Mouse (Mus musculus) stomach, postnatal 0 days (tissue): ENCODE data around the gene Vps33b. TPM values are rescaled to one million over a fixed set of nuclear protein-coding genes. Genes with fewer than 3 reads are reported as not detected.

Source experiments
- ATAC-seq: fragments of 200-750 bp; cut with Nextera tagmentation; 2 replicates; pipeline ENCODE4 v1.8.0; 2017; ENCODE audit not compliant: low FRiP score, low TSS enrichment
- DNase-seq: peaks from one replicate; pipeline ENCODE4 v3.0.0-alpha.2; 2016; ENCODE audit warnings: low spot score
- H3K27ac ChIP-seq: fragments of 300-500 bp; sonication (generic); replicated peaks from 2 replicates; pipeline ENCODE4 v1.5.1; 2014; ENCODE audit warnings: mild to moderate bottlenecking, control low read depth
- H3K27me3 ChIP-seq: fragments of 300-500 bp; sonication (generic); 2 replicates; pipeline ENCODE4 v1.6.1; 2014; ENCODE audit warnings: low read length; ENCODE audit not compliant: control insufficient read depth, insufficient read depth
- H3K36me3 ChIP-seq: fragments of 300-500 bp; sonication (generic); 2 replicates; pipeline ENCODE4 v1.6.1; 2014; ENCODE audit warnings: low read length, mixed read lengths; ENCODE audit not compliant: control insufficient read depth, insufficient read depth
- H3K4me1 ChIP-seq: fragments of 300-500 bp; sonication (generic); replicated peaks from 2 replicates; pipeline ENCODE4 v1.6.1; 2014; ENCODE audit warnings: antibody characterized with exemption; ENCODE audit not compliant: control insufficient read depth, insufficient read depth
- H3K4me2 ChIP-seq: fragments of 300-500 bp; sonication (generic); replicated peaks from 2 replicates; pipeline ENCODE4 v1.6.1; 2014; ENCODE audit warnings: low read depth, mild to moderate bottlenecking, control low read depth, moderate library complexity
- H3K4me3 ChIP-seq: fragments of 300-500 bp; sonication (generic); 2 replicates; pipeline ENCODE4 v1.5.1; 2014; ENCODE audit warnings: low read depth, low read length, control low read depth
- H3K9ac ChIP-seq: fragments of 300-500 bp; sonication (generic); 2 replicates; pipeline ENCODE4 v1.6.1; 2014; ENCODE audit warnings: mild to moderate bottlenecking, low read length, control low read depth, mixed read lengths
- H3K9me3 ChIP-seq: fragments of 300-500 bp; sonication (generic); 2 replicates; pipeline ENCODE4 v1.6.1; 2016; ENCODE audit warnings: low read length; ENCODE audit not compliant: control insufficient read depth
- CTCF ChIP-seq: IDR thresholded peaks from 2 replicates; pipeline ENCODE4 v1.5.1; 2016; ENCODE audit warnings: antibody characterized with exemption, low read depth, mild to moderate bottlenecking, moderate library complexity
- EP300 ChIP-seq: optimal IDR thresholded peaks from 2 replicates; pipeline ENCODE3; 2016; ENCODE audit warnings: antibody characterized with exemption
- WGBS: fragments of 180-500 bp; shearing (Covaris S2); extraction: QIAGEN DNeasy Blood & Tissue Kit; methylation state at CpG from one replicate; pipeline ENCODE4 v1.1.7; 2014; 5-methylcytosine and 5-hydroxymethylcytosine counted together
- polyA plus RNA-seq: library from polyadenylated mRNA; unstranded; fragments of >200 nt; fragmentation: Nextera tagmentation; extraction: Ambion mirVana; gene quantifications from 2 replicates; pipeline ENCODE4 v1.2.1, GENCODE M21; 2015

Vps33b gene
- polyA plus RNA-seq, 1 experiment from 2014 or later, result 4.9 TPM

GRCm38 (mm10) chr7:80231971-80232488 is 37.4 kb upstream of the Vps33b start:
- WGBS, result under 1% methylated on average over 28 of the region's 29 CpGs

GRCm38 (mm10) chr7:80232489-80233029 is 36.9 kb upstream of the Vps33b start, which contains the start of the genes Cib1 and Gdpgp1:
Cib1 (minus strand) TSS chr7:80232813.
Gdpgp1 (plus strand) TSS chr7:80232865.
- Histone ChIP-seq H3K4me1 (no peaks in the 10 kb centered on the region), H3K4me2 (peak within 1 kb of the TSS; percentile 75), H3K4me3 (peak within 1 kb of the TSS; percentile 60), H3K9me3 (no peaks in the 10 kb centered on the region), H3K9ac (peak within 1 kb of the TSS; percentile 63), H3K36me3 (peaks cover 3% of the 10 kb centered on the region; the same call in 1 of the 2 replicates), H3K27ac (peak within 1 kb of the TSS; percentile 87), H3K27me3 (no peaks in the 10 kb centered on the region)
- 1% methylated on average over 54 of the region's 56 CpGs for WGBS
- no peak for TF ChIP-seq EP300
- TF ChIP-seq CTCF, result peak; percentile 24
- ATAC-seq (peak; percentile 98), DNase-seq (peak; percentile 98)

More at GRCm38 (mm10) chr7:80231971-80232488, 37.4 kb upstream of the Vps33b start:
- peak overlapping the region; percentile 75 for H3K4me2 ChIP-seq
- TF ChIP-seq CTCF, result no peak
- TF ChIP-seq EP300, result no peak
- H3K36me3 ChIP-seq, result peaks cover 8% of the 10 kb centered on the region; the same call in 1 of the 2 replicates
- peak overlapping the region; percentile 54 for H3K9ac ChIP-seq
- peak overlapping the region; percentile 60 for H3K4me3 ChIP-seq
- peak; percentile 82 for DNase-seq
- ATAC-seq, result peak; percentile 80
- H3K9me3 ChIP-seq, result no peaks in the 10 kb centered on the region
- peak overlapping the region; percentile 87 for H3K27ac ChIP-seq
- H3K4me1 ChIP-seq, result no peaks in the 10 kb centered on the region
- H3K27me3 ChIP-seq, result no peaks in the 10 kb centered on the region

- H3K9ac ChIP-seq, result no peak overlapping the region; the same call in 1 of the 2 replicates
- no peaks in the 10 kb centered on the region for H3K4me1 ChIP-seq
- TF ChIP-seq CTCF (no peak), EP300 (no peak)
- no peaks in the 10 kb centered on the region for H3K9me3 ChIP-seq
- ATAC-seq (no peak), DNase-seq (no peak)
- WGBS, result 68% methylated on average over 9 of the region's 9 CpGs
- no peaks in the 10 kb centered on the region for H3K27me3 ChIP-seq
- H3K27ac ChIP-seq, result no peak overlapping the region
- peaks cover 8% of the 10 kb centered on the region; the same call in 1 of the 2 replicates for H3K36me3 ChIP-seq
- H3K4me2 ChIP-seq, result peak overlapping the region; percentile 75
- H3K4me3 ChIP-seq, result peak overlapping the region; percentile 60; the same call in 1 of the 2 replicates
Observed at GRCm38 (mm10) chr7:80233799-80234198, 35.6 kb upstream of the Vps33b start.

- no peaks in the 10 kb centered on the region for H3K27me3 ChIP-seq
- no peak overlapping the region for H3K9ac ChIP-seq
- WGBS, result 84% methylated on average over 10 of the region's 10 CpGs
- H3K4me3 ChIP-seq, result no peak overlapping the region
- H3K27ac ChIP-seq, result no peak overlapping the region
- TF ChIP-seq EP300 (no peak), CTCF (no peak)
- H3K36me3 ChIP-seq, result peaks cover 11% of the 10 kb centered on the region; the same call in 1 of the 2 replicates
- H3K9me3 ChIP-seq, result no peaks in the 10 kb centered on the region
- ATAC-seq (no peak), DNase-seq (no peak)
- no peaks in the 10 kb centered on the region for H3K4me1 ChIP-seq
- no peak overlapping the region for H3K4me2 ChIP-seq
Observed at GRCm38 (mm10) chr7:80238542-80238941, 30.9 kb upstream of the Vps33b start.

GRCm38 (mm10) chr7:80241661-80242060 is 27.8 kb upstream of the Vps33b start:
- Histone ChIP-seq H3K9ac (no peak overlapping the region), H3K4me3 (no peak overlapping the region), H3K4me1 (no peaks in the 10 kb centered on the region), H3K27me3 (no peaks in the 10 kb centered on the region), H3K36me3 (peaks cover 11% of the 10 kb centered on the region; the same call in 1 of the 2 replicates), H3K27ac (no peak overlapping the region; the same call in 1 of the 2 replicates), H3K9me3 (no peaks in the 10 kb centered on the region), H3K4me2 (no peak overlapping the region)
- TF ChIP-seq EP300 (no peak), CTCF (no peak)
- 53% methylated on average over 4 of the region's 4 CpGs for WGBS
- ATAC-seq (no peak), DNase-seq (no peak)

- DNase-seq (no peak), ATAC-seq (no peak)
- Histone ChIP-seq H3K4me3 (no peak overlapping the region), H3K4me2 (no peak overlapping the region), H3K36me3 (no peaks in the 10 kb centered on the region), H3K4me1 (no peaks in the 10 kb centered on the region), H3K27ac (no peak overlapping the region), H3K27me3 (no peaks in the 10 kb centered on the region), H3K9ac (no peak overlapping the region), H3K9me3 (no peaks in the 10 kb centered on the region)
- TF ChIP-seq EP300 (no peak), CTCF (no peak)
- 92% methylated on average over 4 of the region's 4 CpGs for WGBS
Observed at GRCm38 (mm10) chr7:80244851-80245250, 24.6 kb upstream of the Vps33b start.
